Mouse (Mus musculus): ENCODE measurements at regions not wholly inside any gene's neighbourhood (a gene's known extent, or its start where the extent isn't known, plus 50 kb on each side); places are given as distances from the start of the nearest gene placed in this dataset.

- no peaks in the 10 kb centered on the region for H3K9me3 ChIP-seq (ENCODE audit: low read depth, low read length)
- 75% methylated on average over 1 of the region's 1 CpGs for WGBS
- H3K9ac ChIP-seq, result no peak overlapping the region
- H3K27me3 ChIP-seq (ENCODE audit: insufficient read depth, low read length), result no peaks in the 10 kb centered on the region
- ATAC-seq (ENCODE audit: insufficient read depth) (no peak), DNase-seq (no peak)
- H3K4me2 ChIP-seq, result no peak overlapping the region
- no peak overlapping the region for H3K27ac ChIP-seq (ENCODE audit: low read depth)
- H3K4me3 ChIP-seq (ENCODE audit: low read depth, low read length), result no peak overlapping the region
- TF ChIP-seq CTCF (IDR thresholded peaks at IDR 0.05; ENCODE audit: low read depth), result no peak
- H3K36me3 ChIP-seq (ENCODE audit: insufficient read depth), result no peaks in the 10 kb centered on the region
- H3K4me1 ChIP-seq (ENCODE audit: insufficient read depth), result no peaks in the 10 kb centered on the region
Observed at GRCm38 (mm10) chr8:82573434-82573833, 170.4 kb upstream of the Il15 start.

GRCm38 (mm10) chr8:82538121-82538520, 135.1 kb upstream of the Il15 start:
- H3K4me3 ChIP-seq (ENCODE audit: low read depth, low read length), result no peak overlapping the region
- no peak for TF ChIP-seq CTCF (IDR thresholded peaks at IDR 0.05; ENCODE audit: low read depth)
- no peaks in the 10 kb centered on the region for H3K27me3 ChIP-seq (ENCODE audit: insufficient read depth, low read length)
- H3K9me3 ChIP-seq (ENCODE audit: low read depth, low read length), result no peaks in the 10 kb centered on the region
- no peak overlapping the region for H3K9ac ChIP-seq
- H3K36me3 ChIP-seq (ENCODE audit: insufficient read depth), result no peaks in the 10 kb centered on the region
- no peak overlapping the region for H3K4me2 ChIP-seq
- DNase-seq (no peak), ATAC-seq (ENCODE audit: insufficient read depth) (no peak)
- no peak overlapping the region for H3K27ac ChIP-seq (ENCODE audit: low read depth)
- H3K4me1 ChIP-seq (ENCODE audit: insufficient read depth), result no peaks in the 10 kb centered on the region

- no peak overlapping the region for H3K4me2 ChIP-seq
Observed at GRCm38 (mm10) chr8:82529153-82529552, 126.1 kb upstream of the Il15 start.

GRCm38 (mm10) chr8:82523866-82524265, 120.8 kb upstream of the Il15 start:
- Histone ChIP-seq H3K27me3 (ENCODE audit: insufficient read depth, low read length) (no peaks in the 10 kb centered on the region), H3K4me3 (ENCODE audit: low read depth, low read length) (no peak overlapping the region), H3K9ac (no peak overlapping the region), H3K9me3 (ENCODE audit: low read depth, low read length) (no peaks in the 10 kb centered on the region), H3K36me3 (ENCODE audit: insufficient read depth) (no peaks in the 10 kb centered on the region), H3K4me2 (no peak overlapping the region), H3K4me1 (ENCODE audit: insufficient read depth) (no peaks in the 10 kb centered on the region), H3K27ac (ENCODE audit: low read depth) (no peak overlapping the region)
- 94% methylated on average over 14 of the region's 14 CpGs for WGBS
- no peak for DNase-seq
- ATAC-seq (ENCODE audit: insufficient read depth), result no peak
- TF ChIP-seq CTCF (IDR thresholded peaks at IDR 0.05; ENCODE audit: low read depth), result no peak

More at GRCm38 (mm10) chr8:82529153-82529552, 126.1 kb upstream of the Il15 start:
- no peak for TF ChIP-seq CTCF (IDR thresholded peaks at IDR 0.05; ENCODE audit: low read depth)
- H3K9me3 ChIP-seq (ENCODE audit: low read depth, low read length), result no peaks in the 10 kb centered on the region
- H3K36me3 ChIP-seq (ENCODE audit: insufficient read depth), result no peaks in the 10 kb centered on the region
- 63% methylated on average over 3 of the region's 3 CpGs for WGBS
- no peak overlapping the region for H3K4me3 ChIP-seq (ENCODE audit: low read depth, low read length)
- DNase-seq (no peak), ATAC-seq (ENCODE audit: insufficient read depth) (no peak)
- H3K4me1 ChIP-seq (ENCODE audit: insufficient read depth), result no peaks in the 10 kb centered on the region
- H3K9ac ChIP-seq, result no peak overlapping the region
- no peak overlapping the region for H3K27ac ChIP-seq (ENCODE audit: low read depth)
- H3K27me3 ChIP-seq (ENCODE audit: insufficient read depth, low read length), result no peaks in the 10 kb centered on the region

- H3K4me2 ChIP-seq, result no peak overlapping the region
- WGBS, result 52% methylated on average over 2 of the region's 2 CpGs
- DNase-seq (no peak), ATAC-seq (ENCODE audit: insufficient read depth) (no peak)
- no peak overlapping the region for H3K27ac ChIP-seq (ENCODE audit: low read depth)
- no peaks in the 10 kb centered on the region for H3K36me3 ChIP-seq (ENCODE audit: insufficient read depth)
- no peaks in the 10 kb centered on the region for H3K9me3 ChIP-seq (ENCODE audit: low read depth, low read length)
- H3K4me3 ChIP-seq (ENCODE audit: low read depth, low read length), result no peak overlapping the region
- H3K4me1 ChIP-seq (ENCODE audit: insufficient read depth), result no peaks in the 10 kb centered on the region
- no peak overlapping the region for H3K9ac ChIP-seq
- no peak for TF ChIP-seq CTCF (IDR thresholded peaks at IDR 0.05; ENCODE audit: low read depth)
- H3K27me3 ChIP-seq (ENCODE audit: insufficient read depth, low read length), result no peaks in the 10 kb centered on the region
Observed at GRCm38 (mm10) chr8:82498496-82498895, 95.5 kb upstream of the Il15 start.

GRCm38 (mm10) chr8:82477856-82478255, 74.8 kb upstream of the Il15 start:
- no peak for TF ChIP-seq CTCF (IDR thresholded peaks at IDR 0.05; ENCODE audit: low read depth)
- H3K4me3 ChIP-seq (ENCODE audit: low read depth, low read length), result no peak overlapping the region
- H3K27ac ChIP-seq (ENCODE audit: low read depth), result no peak overlapping the region
- ATAC-seq (ENCODE audit: insufficient read depth), result no peak
- H3K9me3 ChIP-seq (ENCODE audit: low read depth, low read length), result no peaks in the 10 kb centered on the region
- no peaks in the 10 kb centered on the region for H3K27me3 ChIP-seq (ENCODE audit: insufficient read depth, low read length)
- no peak overlapping the region for H3K4me2 ChIP-seq
- 5% methylated on average over 5 of the region's 5 CpGs for WGBS
- H3K36me3 ChIP-seq (ENCODE audit: insufficient read depth), result no peaks in the 10 kb centered on the region
- H3K4me1 ChIP-seq (ENCODE audit: insufficient read depth), result no peaks in the 10 kb centered on the region
- no peak for DNase-seq
- no peak overlapping the region for H3K9ac ChIP-seq

- no peak overlapping the region for H3K27ac ChIP-seq (ENCODE audit: low read depth)
- no peak overlapping the region for H3K4me3 ChIP-seq (ENCODE audit: low read depth, low read length)
- TF ChIP-seq CTCF (IDR thresholded peaks at IDR 0.05; ENCODE audit: low read depth), result no peak
- DNase-seq (no peak), ATAC-seq (ENCODE audit: insufficient read depth) (no peak)
- no peaks in the 10 kb centered on the region for H3K27me3 ChIP-seq (ENCODE audit: insufficient read depth, low read length)
- H3K36me3 ChIP-seq (ENCODE audit: insufficient read depth), result no peaks in the 10 kb centered on the region
- no peaks in the 10 kb centered on the region for H3K4me1 ChIP-seq (ENCODE audit: insufficient read depth)
- H3K4me2 ChIP-seq, result no peak overlapping the region
- H3K9ac ChIP-seq, result no peak overlapping the region
- 5% methylated on average over 2 of the region's 2 CpGs for WGBS
- H3K9me3 ChIP-seq (ENCODE audit: low read depth, low read length), result no peaks in the 10 kb centered on the region
Observed at GRCm38 (mm10) chr8:82477426-82477769, 74.4 kb upstream of the Il15 start.

All from lung, embryonic 14.5 days (tissue).